Mouse (Mus musculus): ENCODE results near the gene Gm4565. TPM values are rescaled to one million over a fixed set of nuclear protein-coding genes. Genes with fewer than 3 reads are reported as not detected.
"Not testable (repeated sequence)": the region's sequence is repeated elsewhere in the genome, so short reads cannot be mapped to it uniquely, and the experiment has no call there.

Gm4565 gene
- polyA plus RNA-seq (2014; fragmentation: Nextera tagmentation; extraction: Ambion mirVana) = not detected in 2 replicates

- H3K27ac ChIP-seq (ENCODE audit: low read depth, low read length); H3K9me3 ChIP-seq (ENCODE audit: control insufficient read depth, low read length); H3K27me3 ChIP-seq (replicated peaks; ENCODE audit: control insufficient read depth, insufficient read depth, low read length); H3K36me3 ChIP-seq (ENCODE audit: control insufficient read depth, insufficient read depth, low read length); DNase-seq (ENCODE audit: low spot score); ATAC-seq (replicated peaks; ENCODE audit: low FRiP score); H3K4me3 ChIP-seq (ENCODE audit: low read depth, low read length); H3K4me2 ChIP-seq; H3K9ac ChIP-seq (ENCODE audit: low read depth, low read length); H3K4me1 ChIP-seq (replicated peaks; ENCODE audit: control insufficient read depth, insufficient read depth, low read length): not testable (repeated sequence)
- WGBS = 85% methylated on average over 2 of the region's 4 CpGs
Measured at GRCm38 (mm10) chr7:22588027-22588426, at the start of gene Gm4565. TSS of gene Gm4565 (minus strand) at chr7:22588127.

GRCm38 (mm10) chr7:22565243-22565642 lies 22.7 kb downstream of the Gm4565 start, which contains the start of gene Gm4201:
TSS of gene Gm4201 (minus strand) at chr7:22565343.
- ATAC-seq (replicated peaks; ENCODE audit: low FRiP score); H3K4me2 ChIP-seq; H3K4me1 ChIP-seq (replicated peaks; ENCODE audit: control insufficient read depth, insufficient read depth, low read length); H3K36me3 ChIP-seq (ENCODE audit: control insufficient read depth, insufficient read depth, low read length); H3K27ac ChIP-seq (ENCODE audit: low read depth, low read length); H3K9ac ChIP-seq (ENCODE audit: low read depth, low read length); H3K4me3 ChIP-seq (ENCODE audit: low read depth, low read length); H3K9me3 ChIP-seq (ENCODE audit: control insufficient read depth, low read length); DNase-seq (ENCODE audit: low spot score); H3K27me3 ChIP-seq (replicated peaks; ENCODE audit: control insufficient read depth, insufficient read depth, low read length): not testable (repeated sequence)
- no CpG with 5 or more reads among the region's 3 CpGs for WGBS

- not testable (repeated sequence) for H3K4me3 ChIP-seq (ENCODE audit: low read depth, low read length); H3K36me3 ChIP-seq (ENCODE audit: control insufficient read depth, insufficient read depth, low read length); DNase-seq (ENCODE audit: low spot score); H3K27ac ChIP-seq (ENCODE audit: low read depth, low read length); ATAC-seq (replicated peaks; ENCODE audit: low FRiP score); H3K9ac ChIP-seq (ENCODE audit: low read depth, low read length); H3K27me3 ChIP-seq (replicated peaks; ENCODE audit: control insufficient read depth, insufficient read depth, low read length); H3K4me1 ChIP-seq (replicated peaks; ENCODE audit: control insufficient read depth, insufficient read depth, low read length); H3K4me2 ChIP-seq; H3K9me3 ChIP-seq (ENCODE audit: control insufficient read depth, low read length)
- no CpG with 5 or more reads among the region's 1 CpGs for WGBS
Measured at GRCm38 (mm10) chr7:22534787-22535186, 53.1 kb downstream of the Gm4565 start, which contains the start of gene Gm8677. TSS of gene Gm8677 (minus strand) at chr7:22534887.

Other genes starting within 250 kb of the Gm4565 start
- gene Gm8660, start 217.1 kb downstream of the Gm4565 start, polyA plus RNA-seq (2014; fragmentation: Nextera tagmentation; extraction: Ambion mirVana) = not detected in 2 replicates
- gene Vmn1r148, start 174.5 kb downstream of the Gm4565 start, polyA plus RNA-seq (2014; fragmentation: Nextera tagmentation; extraction: Ambion mirVana) = not detected in 2 replicates
- gene Vmn1r149, start 149.9 kb downstream of the Gm4565 start, polyA plus RNA-seq (2014; fragmentation: Nextera tagmentation; extraction: Ambion mirVana) = not detected in 2 replicates
- not detected in 2 replicates for gene Gm10665, start 124.1 kb downstream of the Gm4565 start, polyA plus RNA-seq (2014; fragmentation: Nextera tagmentation; extraction: Ambion mirVana)
- not detected in 2 replicates for gene Vmn1r151, start 88.4 kb downstream of the Gm4565 start, polyA plus RNA-seq (2014; fragmentation: Nextera tagmentation; extraction: Ambion mirVana)
- not detected in 2 replicates for gene Vmn1r152, start 65.2 kb downstream of the Gm4565 start, polyA plus RNA-seq (2014; fragmentation: Nextera tagmentation; extraction: Ambion mirVana)
- gene Gm8677, start 53.2 kb downstream of the Gm4565 start, polyA plus RNA-seq (2014; fragmentation: Nextera tagmentation; extraction: Ambion mirVana) = not detected in 2 replicates
- gene Gm4201, start 22.8 kb downstream of the Gm4565 start, polyA plus RNA-seq (2014; fragmentation: Nextera tagmentation; extraction: Ambion mirVana) = not detected in 2 replicates
- gene Vmn1r155, start 69.9 kb upstream of the Gm4565 start, polyA plus RNA-seq (2014; fragmentation: Nextera tagmentation; extraction: Ambion mirVana) = not detected in 2 replicates
- gene Gm8693, start 104.2 kb upstream of the Gm4565 start, polyA plus RNA-seq (2014; fragmentation: Nextera tagmentation; extraction: Ambion mirVana) = not detected in 2 replicates
- not detected in 2 replicates for gene Gm4567, start 131.6 kb upstream of the Gm4565 start, polyA plus RNA-seq (2014; fragmentation: Nextera tagmentation; extraction: Ambion mirVana)
- not detected in 2 replicates for gene Vmn1r157, start 173.6 kb upstream of the Gm4565 start, polyA plus RNA-seq (2014; fragmentation: Nextera tagmentation; extraction: Ambion mirVana)
- not detected in 2 replicates for gene Vmn1r158, start 202.7 kb upstream of the Gm4565 start, polyA plus RNA-seq (2014; fragmentation: Nextera tagmentation; extraction: Ambion mirVana)